Comparison of ENCODE assay signal across 8 mouse cellular contexts in genomic region chr8:125389280-125389679, GRCm38 (mm10).
DNase-seq lines count a peak whose midpoint lies in the region; ATAC-seq and TF ChIP-seq lines count a peak whose summit lies in the region.

No protein-coding gene starts in this region.

- H3K4me3 ChIP-seq in heart, postnatal 0 days (ENCODE audit: low read depth, low read length): no peak overlapping the region

- 7% methylated on average over 5 of the region's 5 CpGs for WGBS in heart, postnatal 0 days

- no peak for TF ChIP-seq CTCF in heart, postnatal 0 days (IDR thresholded peaks at IDR 0.05; ENCODE audit: low read depth)

- no peaks in the 10 kb centered on the region for H3K9me3 ChIP-seq in heart, postnatal 0 days (replicated peaks; ENCODE audit: control insufficient read depth, low read length)

- peaks cover 64% of the 10 kb centered on the region for H3K4me1 ChIP-seq in heart, postnatal 0 days (ENCODE audit: control insufficient read depth, insufficient read depth)

- H3K4me2 ChIP-seq in heart, postnatal 0 days (ENCODE audit: low read depth, low read length): no peak overlapping the region

- TF ChIP-seq EP300 in heart, postnatal 0 days (IDR thresholded peaks at IDR 0.05; ENCODE audit: low read depth): peak; percentile 87

- no peaks in the 10 kb centered on the region for H3K36me3 ChIP-seq in heart, postnatal 0 days (replicated peaks; ENCODE audit: control insufficient read depth, insufficient read depth, low read length)

- no peak for DNase-seq in frontal cortex, postnatal 25 days (ENCODE audit: low spot score in 2 of 2)
- peak; percentile 70 for DNase-seq in cerebellum, adult 8-10 months
- DNase-seq in heart, postnatal 0 days (ENCODE audit: low spot score): peak; percentile 95
- peak; percentile 37 for DNase-seq in layer of hippocampus, adult 9-10 months (ENCODE audit: low spot score)
- DNase-seq in right cerebral cortex, adult 18-20 months: peak; percentile 39
- DNase-seq in gastrocnemius, postnatal 10 days: no peak
- DNase-seq in ovary, postnatal 14 days (ENCODE audit: low spot score): no peak

- no peaks in the 10 kb centered on the region for H3K27me3 ChIP-seq in heart, postnatal 0 days (ENCODE audit: control insufficient read depth, insufficient read depth, low read length)

- peak overlapping the region; percentile 92 for H3K27ac ChIP-seq in heart, postnatal 0 days (ENCODE audit: low read depth)

- no peak overlapping the region for H3K9ac ChIP-seq in heart, postnatal 0 days (replicated peaks; ENCODE audit: low read depth, low read length)

- ATAC-seq in frontal cortex, adult (ENCODE audit: low TSS enrichment): peak; percentile 20; the same call in 1 of the 2 replicates
- peak; percentile 57 for ATAC-seq in heart, postnatal 0 days (ENCODE audit: insufficient read depth, low read depth)

Comparison
In these comparisons a context has a peak if more than half of its experiments do, and no peak if none do; other contexts are left out.
1. DNase-seq: peak in cerebellum, adult 8-10 months (single experiment), heart, postnatal 0 days (single experiment), layer of hippocampus, adult 9-10 months (single experiment) and right cerebral cortex, adult 18-20 months (single experiment); none in frontal cortex, postnatal 25 days (0 of 2), gastrocnemius, postnatal 10 days (single experiment) and ovary, postnatal 14 days (single experiment).